Mouse (Mus musculus) embryonic fibroblast, embryonic 13.5 days (primary cell): ENCODE measurements at regions not wholly inside any gene's neighbourhood (a gene's known extent, or its start where the extent isn't known, plus 50 kb on each side); places are given as distances from the start of the nearest gene placed in this dataset.

Experiments used
- H3K27ac ChIP-seq: 2 replicates; pipeline ENCODE4 v1.5.1; 2012; ENCODE audit warnings: low read length, control low read depth, inconsistent platforms; ENCODE audit not compliant: insufficient read depth
- H3K4me1 ChIP-seq: 2 replicates; pipeline ENCODE4 v1.6.1; 2011; ENCODE audit warnings: low read length; ENCODE audit not compliant: control insufficient read depth, insufficient read depth
- H3K4me3 ChIP-seq: 2 replicates; pipeline ENCODE4 v1.5.1; 2011; ENCODE audit warnings: mild to moderate bottlenecking, control low read depth, low read length; ENCODE audit not compliant: insufficient read depth
- CTCF ChIP-seq: IDR thresholded peaks from 2 replicates; pipeline ENCODE4 v1.5.1; 2011; ENCODE audit warnings: mild to moderate bottlenecking, control low read depth, low read length, moderate library complexity, borderline replicate concordance; ENCODE audit not compliant: insufficient read depth
- POLR2A ChIP-seq: IDR thresholded peaks from 2 replicates; pipeline ENCODE4 v1.6.1; 2011; ENCODE audit warnings: low read depth, mild to moderate bottlenecking, control low read depth, low read length, moderate library complexity

GRCm38 (mm10) chr9:89793018-89793417, 54.7 kb upstream of the Ankrd34c start:
- TF ChIP-seq CTCF (peak; percentile 53), POLR2A (no peak)
- Histone ChIP-seq H3K4me1 (no peaks in the 10 kb centered on the region), H3K4me3 (no peak overlapping the region), H3K27ac (no peak overlapping the region)

- no peak for TF ChIP-seq CTCF
- no peak for TF ChIP-seq POLR2A
- H3K27ac ChIP-seq, result no peak overlapping the region
- no peaks in the 10 kb centered on the region for H3K4me1 ChIP-seq
- no peak overlapping the region for H3K4me3 ChIP-seq
These were observed 51.7 kb upstream of the Ankrd34c start for GRCm38 (mm10) chr9:89789926-89790325.

GRCm38 (mm10) chr9:89788651-89789050, 50.4 kb upstream of the Ankrd34c start:
- no peak for TF ChIP-seq CTCF
- TF ChIP-seq POLR2A, result no peak
- Histone ChIP-seq H3K27ac (no peak overlapping the region), H3K4me3 (no peak overlapping the region), H3K4me1 (no peaks in the 10 kb centered on the region)
